Mouse (Mus musculus): ENCODE data around the gene Nrip1. TPM values are rescaled to one million over a fixed set of nuclear protein-coding genes. Genes with fewer than 3 reads are reported as not detected.

Nrip1 gene
- total and polyA plus RNA-seq, 2 experiments from 2014 or later = 29.5 to 33.7 TPM

GRCm38 (mm10) chr16:76349053-76349452 lies 24.6 kb downstream of the Nrip1 start:
- no peak for DNase-seq (ENCODE audit: low spot score)
- WGBS = 77% methylated on average over 11 of the region's 11 CpGs
- H3K27me3 ChIP-seq (ENCODE audit: insufficient read depth, low read length) = no peaks in the 10 kb centered on the region
- no peaks in the 10 kb centered on the region for H3K4me1 ChIP-seq (ENCODE audit: insufficient read depth, low read length)
- 0 out of 2 replicates have a peak, but pooled peaks cover 4% of the 10 kb centered on the region for H3K36me3 ChIP-seq (ENCODE audit: insufficient read depth, low read length)
- H3K9me3 ChIP-seq (ENCODE audit: low read length) = no peaks in the 10 kb centered on the region
- no peak for TF ChIP-seq CTCF (IDR thresholded peaks at IDR 0.05)
- no peak for ATAC-seq (ENCODE audit: low FRiP score)
- no peak overlapping the region for H3K4me2 ChIP-seq (ENCODE audit: low read depth, low read length, poor library complexity, severe bottlenecking)
- H3K4me3 ChIP-seq (ENCODE audit: low read depth, low read length) = no peak overlapping the region
- no peak overlapping the region for H3K27ac ChIP-seq (ENCODE audit: low read depth, low read length)
- no peak overlapping the region for H3K9ac ChIP-seq (replicated peaks; ENCODE audit: low read length, poor library complexity, severe bottlenecking)

- 83% methylated on average over 13 of the region's 13 CpGs for WGBS
- no peak overlapping the region for H3K9ac ChIP-seq (replicated peaks; ENCODE audit: low read length, poor library complexity, severe bottlenecking)
- no peak overlapping the region for H3K27ac ChIP-seq (ENCODE audit: low read depth, low read length)
- H3K4me3 ChIP-seq (ENCODE audit: low read depth, low read length) = no peak overlapping the region
- TF ChIP-seq CTCF (IDR thresholded peaks at IDR 0.05) = no peak
- 0 out of 2 replicates have a peak, but pooled peaks cover 8% of the 10 kb centered on the region for H3K36me3 ChIP-seq (ENCODE audit: insufficient read depth, low read length)
- DNase-seq (ENCODE audit: low spot score) (no peak), ATAC-seq (ENCODE audit: low FRiP score) (no peak)
- H3K27me3 ChIP-seq (ENCODE audit: insufficient read depth, low read length) = no peaks in the 10 kb centered on the region
- no peak overlapping the region for H3K4me2 ChIP-seq (ENCODE audit: low read depth, low read length, poor library complexity, severe bottlenecking)
- H3K4me1 ChIP-seq (ENCODE audit: insufficient read depth, low read length) = no peaks in the 10 kb centered on the region
- H3K9me3 ChIP-seq (ENCODE audit: low read length) = no peaks in the 10 kb centered on the region
These were observed 25.8 kb downstream of the Nrip1 start for GRCm38 (mm10) chr16:76347719-76348421.

- Histone ChIP-seq H3K4me1 (ENCODE audit: insufficient read depth, low read length) (no peaks in the 10 kb centered on the region), H3K9ac (replicated peaks; ENCODE audit: low read length, poor library complexity, severe bottlenecking) (no peak overlapping the region), H3K4me3 (ENCODE audit: low read depth, low read length) (no peak overlapping the region), H3K27ac (ENCODE audit: low read depth, low read length) (no peak overlapping the region), H3K4me2 (ENCODE audit: low read depth, low read length, poor library complexity, severe bottlenecking) (no peak overlapping the region), H3K27me3 (ENCODE audit: insufficient read depth, low read length) (no peaks in the 10 kb centered on the region), H3K9me3 (ENCODE audit: low read length) (no peaks in the 10 kb centered on the region), H3K36me3 (ENCODE audit: insufficient read depth, low read length) (0 out of 2 replicates have a peak, but pooled peaks cover 8% of the 10 kb centered on the region)
- TF ChIP-seq CTCF (IDR thresholded peaks at IDR 0.05) = no peak
- ATAC-seq (ENCODE audit: low FRiP score) (no peak), DNase-seq (ENCODE audit: low spot score) (no peak)
- WGBS = 98% methylated on average over 7 of the region's 7 CpGs
These were observed 27.3 kb downstream of the Nrip1 start for GRCm38 (mm10) chr16:76346371-76346770.

GRCm38 (mm10) chr16:76344761-76345368 lies 28.8 kb downstream of the Nrip1 start:
- no peak for DNase-seq (ENCODE audit: low spot score)
- 85% methylated on average over 3 of the region's 3 CpGs for WGBS
- no peak for TF ChIP-seq CTCF (IDR thresholded peaks at IDR 0.05)
- 0 out of 2 replicates have a peak, but pooled peaks cover 7% of the 10 kb centered on the region for H3K36me3 ChIP-seq (ENCODE audit: insufficient read depth, low read length)
- ATAC-seq (ENCODE audit: low FRiP score) = no peak
- no peak overlapping the region for H3K9ac ChIP-seq (replicated peaks; ENCODE audit: low read length, poor library complexity, severe bottlenecking)
- no peak overlapping the region for H3K4me2 ChIP-seq (ENCODE audit: low read depth, low read length, poor library complexity, severe bottlenecking)
- H3K4me1 ChIP-seq (ENCODE audit: insufficient read depth, low read length) = no peaks in the 10 kb centered on the region
- H3K27me3 ChIP-seq (ENCODE audit: insufficient read depth, low read length) = no peaks in the 10 kb centered on the region
- H3K4me3 ChIP-seq (ENCODE audit: low read depth, low read length) = no peak overlapping the region
- no peak overlapping the region for H3K27ac ChIP-seq (ENCODE audit: low read depth, low read length)
- no peaks in the 10 kb centered on the region for H3K9me3 ChIP-seq (ENCODE audit: low read length)

- Histone ChIP-seq H3K4me2 (ENCODE audit: low read depth, low read length, poor library complexity, severe bottlenecking) (no peak overlapping the region), H3K4me1 (ENCODE audit: insufficient read depth, low read length) (no peaks in the 10 kb centered on the region), H3K9me3 (ENCODE audit: low read length) (no peaks in the 10 kb centered on the region), H3K27me3 (ENCODE audit: insufficient read depth, low read length) (no peaks in the 10 kb centered on the region), H3K27ac (ENCODE audit: low read depth, low read length) (no peak overlapping the region), H3K36me3 (ENCODE audit: insufficient read depth, low read length) (0 out of 2 replicates have a peak, but pooled peaks cover 3% of the 10 kb centered on the region), H3K9ac (replicated peaks; ENCODE audit: low read length, poor library complexity, severe bottlenecking) (no peak overlapping the region), H3K4me3 (ENCODE audit: low read depth, low read length) (no peak overlapping the region)
- ATAC-seq (ENCODE audit: low FRiP score) (no peak), DNase-seq (ENCODE audit: low spot score) (no peak)
- TF ChIP-seq CTCF (IDR thresholded peaks at IDR 0.05) = no peak
- WGBS = 96% methylated on average over 2 of the region's 2 CpGs
These were observed 29.6 kb downstream of the Nrip1 start for GRCm38 (mm10) chr16:76344030-76344429.

- H3K9me3 ChIP-seq (ENCODE audit: low read length) = no peaks in the 10 kb centered on the region
- DNase-seq (ENCODE audit: low spot score) (no peak), ATAC-seq (ENCODE audit: low FRiP score) (no peak)
- no peaks in the 10 kb centered on the region for H3K4me1 ChIP-seq (ENCODE audit: insufficient read depth, low read length)
- no peak overlapping the region for H3K27ac ChIP-seq (ENCODE audit: low read depth, low read length)
- no peak for TF ChIP-seq CTCF (IDR thresholded peaks at IDR 0.05)
- no peak overlapping the region for H3K4me2 ChIP-seq (ENCODE audit: low read depth, low read length, poor library complexity, severe bottlenecking)
- no peak overlapping the region for H3K9ac ChIP-seq (replicated peaks; ENCODE audit: low read length, poor library complexity, severe bottlenecking)
- 90% methylated on average over 8 of the region's 8 CpGs for WGBS
- H3K27me3 ChIP-seq (ENCODE audit: insufficient read depth, low read length) = no peaks in the 10 kb centered on the region
- no peak overlapping the region for H3K4me3 ChIP-seq (ENCODE audit: low read depth, low read length)
- 0 out of 2 replicates have a peak, but pooled peaks cover 3% of the 10 kb centered on the region for H3K36me3 ChIP-seq (ENCODE audit: insufficient read depth, low read length)
These were observed 32.0 kb downstream of the Nrip1 start for GRCm38 (mm10) chr16:76341636-76342035.

All from midbrain, postnatal 0 days (tissue).